Mouse (Mus musculus) monocyte, adult 5-6 weeks (primary cell): ENCODE measurements at regions not wholly inside any gene's neighbourhood (a gene's known extent, or its start where the extent isn't known, plus 50 kb on each side); places are given as distances from the start of the nearest gene placed in this dataset.

Source experiments
- ATAC-seq: fragments of 153-309, 156-312 bp; replicated peaks from 2 replicates; pipeline ENCODE4 v1.8.0; 2017; ENCODE audit warnings: mild to moderate bottlenecking; ENCODE audit not compliant: low TSS enrichment, insufficient number of reproducible peaks, severe bottlenecking, poor library complexity, low FRiP score

DNA sequence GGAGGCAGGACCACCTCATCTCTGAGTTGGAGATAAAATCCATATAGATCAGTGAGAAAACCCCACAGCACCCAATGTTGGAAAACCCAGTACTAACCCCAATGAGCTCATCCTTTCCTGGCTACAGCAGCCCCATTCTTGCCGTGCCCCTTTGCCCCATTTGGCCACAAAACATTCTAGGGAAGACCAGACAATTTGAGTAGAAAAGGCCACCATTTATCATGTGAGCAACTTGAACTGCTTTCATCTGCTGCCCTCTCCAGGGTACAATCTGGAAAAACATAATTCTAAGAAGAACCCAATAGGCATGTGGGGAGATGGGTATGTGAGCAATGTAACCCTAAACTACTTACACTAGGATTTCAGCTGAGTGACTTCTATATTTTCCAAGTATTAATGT, 274.7 kb downstream of the Tex13c3 start:
- no peak for ATAC-seq

DNA sequence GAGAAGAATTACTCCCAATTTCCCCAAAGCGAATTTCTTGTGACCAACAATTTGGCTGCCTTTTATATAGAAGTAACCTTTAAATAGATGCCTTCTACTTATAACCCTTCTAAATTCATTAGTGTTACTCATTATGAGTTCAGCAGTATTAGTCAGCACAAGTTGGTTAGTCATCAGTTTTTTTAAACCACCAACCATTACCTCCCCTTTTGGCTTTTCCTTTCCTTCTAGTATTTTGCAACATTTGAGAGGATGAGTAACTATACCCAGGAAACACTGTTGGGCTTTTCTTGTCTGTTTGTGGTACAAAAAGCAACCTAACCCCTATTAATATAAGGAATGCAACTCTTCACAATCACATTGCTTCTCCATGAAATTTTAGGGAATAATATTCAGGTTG, 278.6 kb downstream of the Tex13c3 start:
- ATAC-seq: no peak

DNA sequence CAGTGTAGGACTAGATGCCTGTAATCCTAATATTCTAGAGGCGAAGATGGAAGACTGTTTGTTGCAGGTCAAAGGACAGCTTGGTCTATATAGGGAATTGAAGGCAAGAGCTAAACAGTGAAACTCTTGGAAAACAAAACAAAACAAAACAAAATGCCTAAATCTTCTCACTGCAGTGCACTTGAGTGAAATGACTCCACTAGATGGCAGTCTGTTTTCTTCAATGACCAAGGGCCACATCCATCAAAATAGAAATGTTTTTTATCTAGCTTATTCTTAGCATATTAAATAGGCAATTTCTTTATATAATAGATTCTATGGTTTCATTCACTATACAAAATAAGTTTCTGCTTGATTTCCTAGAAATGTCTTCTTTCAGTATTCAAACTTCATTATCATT, 279.7 kb downstream of the Tex13c3 start:
- no peak for ATAC-seq

DNA sequence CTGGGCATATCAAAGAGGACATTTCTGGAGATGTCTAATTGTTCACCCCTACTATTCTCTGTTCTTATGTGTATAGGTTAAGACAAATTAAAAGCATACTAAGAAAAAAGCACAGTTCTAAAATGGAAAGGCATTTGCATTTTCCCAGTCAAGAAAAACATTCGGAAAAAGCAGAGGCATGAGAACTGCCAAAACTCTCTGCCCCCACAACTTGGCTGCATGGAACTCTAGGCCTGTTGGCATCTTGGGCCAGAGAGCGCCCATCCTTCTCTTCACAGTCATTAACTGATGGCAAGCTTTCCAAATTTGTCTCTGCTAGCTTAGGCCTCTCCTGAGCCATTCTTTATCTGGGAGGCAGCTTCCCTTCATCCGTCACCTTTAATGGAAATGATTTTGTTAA, 281.6 kb downstream of the Tex13c3 start:
- no peak for ATAC-seq

DNA sequence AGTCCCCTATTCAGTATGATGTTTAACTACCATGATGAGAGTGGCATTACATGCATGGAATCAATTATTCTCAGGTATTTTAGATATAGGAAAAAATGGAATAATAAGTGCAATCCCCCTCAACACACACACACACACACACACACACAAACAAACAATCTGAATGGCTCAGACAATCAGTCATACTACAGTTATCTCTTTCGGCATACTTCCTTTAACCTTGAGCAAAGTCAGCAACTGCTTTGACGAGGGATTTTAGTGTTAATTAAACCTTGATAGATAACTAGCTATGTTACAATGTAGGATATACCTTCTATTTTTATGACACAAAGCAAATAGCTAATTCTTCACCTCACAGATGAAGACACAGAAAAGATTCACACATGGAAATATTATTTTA, 312.1 kb downstream of the Tex13c3 start:
- no peak for ATAC-seq

DNA sequence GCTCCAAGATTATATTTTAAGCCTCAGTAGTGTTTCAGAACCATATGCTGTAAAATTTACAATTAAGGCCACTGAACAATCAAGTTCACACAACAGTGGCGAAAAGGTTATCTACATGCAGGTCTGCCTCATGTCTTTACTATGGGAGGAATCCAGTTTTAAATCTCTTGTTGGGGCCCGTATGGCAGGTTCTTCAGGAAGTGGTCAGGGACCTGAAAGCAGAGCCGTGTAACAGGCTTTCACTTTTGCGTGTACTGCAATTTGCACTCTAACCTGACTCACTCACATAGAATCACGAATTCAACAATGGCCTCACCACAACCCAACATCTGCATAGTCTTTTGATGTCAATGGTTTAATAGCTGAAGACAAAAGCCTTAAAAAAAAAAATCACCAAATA, 312.6 kb downstream of the Tex13c3 start:
- ATAC-seq: no peak

DNA sequence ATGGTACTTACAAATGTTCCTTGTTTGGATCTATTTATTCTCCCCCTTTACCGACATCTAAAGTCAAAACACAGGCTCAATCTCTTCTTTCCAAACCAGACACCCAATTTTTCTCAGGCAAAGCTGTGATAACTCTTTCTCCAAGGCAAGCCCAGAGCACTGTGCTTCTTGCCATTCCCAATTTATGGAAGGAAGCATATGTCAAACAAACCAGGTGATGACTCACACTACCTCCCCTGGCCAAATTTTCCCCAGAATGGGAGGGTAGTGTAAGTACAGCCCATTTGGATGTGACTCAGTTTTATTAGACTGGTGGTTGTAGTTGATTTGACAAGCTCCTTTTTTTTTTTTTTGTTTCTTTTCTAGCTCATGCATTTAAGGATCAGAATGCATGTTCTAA, 313.0 kb downstream of the Tex13c3 start:
- ATAC-seq: no peak

DNA sequence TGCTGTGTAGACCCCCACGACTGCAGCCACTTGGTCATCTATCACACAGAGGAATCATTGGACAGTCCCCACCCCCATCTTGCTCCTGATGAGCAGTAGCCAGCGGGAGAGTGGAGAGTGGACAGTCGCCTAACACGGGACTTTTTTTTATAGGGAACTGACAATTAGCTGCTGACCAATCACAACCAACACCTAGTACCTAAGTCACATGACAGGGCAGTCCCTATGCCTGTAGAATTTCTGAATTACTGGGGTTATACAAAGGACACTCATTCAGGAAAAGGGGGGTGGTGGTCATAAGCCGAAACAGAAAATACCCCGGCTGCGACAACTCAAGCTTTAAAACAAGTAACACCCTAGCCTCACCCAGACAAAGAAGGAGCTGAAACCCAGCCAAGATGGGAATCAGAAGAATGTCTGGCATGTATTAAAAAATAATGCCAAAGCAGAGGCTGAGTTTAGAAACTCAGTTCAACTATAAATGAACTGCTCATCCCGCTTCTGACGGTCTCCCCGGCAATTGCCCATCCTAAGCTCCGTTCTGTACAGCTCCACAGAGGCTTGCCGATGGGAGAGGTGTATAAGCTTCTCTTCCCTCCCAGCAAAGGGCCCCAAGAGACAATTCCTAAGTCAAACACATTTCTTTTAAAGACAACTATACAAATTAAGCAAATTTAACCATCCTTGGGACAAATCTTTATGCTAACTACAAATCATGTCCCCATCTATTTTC, 313.8 kb downstream of the Tex13c3 start:
- peak; percentile 66; the same call in 1 of the 2 replicates for ATAC-seq

DNA sequence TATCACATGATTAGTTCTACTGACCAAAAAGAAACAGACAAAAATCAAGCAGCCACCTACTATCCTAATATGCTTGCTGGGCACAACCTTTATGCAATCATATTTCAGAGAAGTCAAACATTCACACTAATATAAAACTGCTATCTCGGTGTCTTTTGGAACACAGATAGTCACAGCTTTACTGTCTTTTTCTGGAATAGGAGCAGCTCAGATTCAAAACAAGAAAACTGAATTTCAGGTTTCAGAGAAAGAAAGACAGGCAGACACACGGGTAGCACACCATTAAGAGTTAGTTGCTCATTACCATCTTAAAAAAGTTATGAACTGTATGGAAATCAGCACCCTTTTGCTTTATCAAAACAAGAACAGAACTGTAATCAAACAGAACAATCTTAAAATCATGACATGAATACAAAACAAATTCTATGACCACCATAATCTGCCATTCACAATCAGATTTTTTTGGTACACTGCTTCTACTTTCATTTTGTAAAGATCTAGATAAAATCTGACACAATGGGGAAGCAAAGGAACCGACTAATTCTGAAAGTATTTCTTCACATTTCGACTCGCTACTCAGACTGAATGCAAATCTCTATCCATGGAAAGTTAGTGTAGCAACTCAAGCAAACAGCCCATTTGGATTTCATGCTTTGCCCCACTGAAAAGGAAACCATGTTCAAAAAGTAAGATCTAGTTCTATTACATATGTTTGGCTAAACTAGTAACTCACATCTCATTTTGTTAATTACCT, 315.1 kb downstream of the Tex13c3 start:
- ATAC-seq: no peak

DNA sequence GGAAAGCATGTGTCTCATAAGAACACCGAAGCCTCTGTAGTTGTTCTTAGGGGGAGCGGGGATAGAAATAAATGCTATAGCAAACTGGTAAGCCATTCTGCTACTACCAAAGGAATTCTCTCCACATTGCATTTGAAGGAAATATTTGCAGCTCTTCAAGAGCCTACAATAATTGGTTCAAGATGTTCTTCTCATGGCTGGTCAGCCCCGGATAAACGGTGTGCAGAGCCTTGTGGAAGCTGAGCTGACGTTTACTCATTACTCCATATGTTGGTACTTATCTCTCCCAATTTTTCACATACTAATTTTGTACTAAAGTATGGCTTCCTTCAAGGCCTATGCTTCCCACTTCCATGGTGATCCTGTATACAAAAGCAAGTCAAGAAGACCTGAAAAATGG, 317.0 kb downstream of the Tex13c3 start:
- ATAC-seq: no peak

DNA sequence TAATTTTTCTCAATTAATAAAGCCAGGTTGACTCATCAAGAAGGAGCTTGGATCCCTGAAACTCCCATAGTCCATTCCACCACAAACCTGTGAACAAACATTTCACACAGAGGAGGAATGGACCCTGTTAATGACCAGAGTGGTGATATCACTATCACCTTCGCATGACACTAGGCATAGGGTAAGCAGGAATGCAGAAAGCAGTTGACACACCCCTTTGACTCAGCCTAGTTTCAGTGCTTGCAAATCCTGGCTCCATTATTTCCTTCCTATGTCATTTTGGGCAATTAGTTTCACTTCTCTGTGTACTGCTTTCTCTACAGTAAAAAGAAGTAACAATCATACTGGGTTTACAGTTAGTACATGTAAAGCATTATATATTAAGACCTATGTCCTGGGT, 318.2 kb downstream of the Tex13c3 start:
- ATAC-seq: no peak

DNA sequence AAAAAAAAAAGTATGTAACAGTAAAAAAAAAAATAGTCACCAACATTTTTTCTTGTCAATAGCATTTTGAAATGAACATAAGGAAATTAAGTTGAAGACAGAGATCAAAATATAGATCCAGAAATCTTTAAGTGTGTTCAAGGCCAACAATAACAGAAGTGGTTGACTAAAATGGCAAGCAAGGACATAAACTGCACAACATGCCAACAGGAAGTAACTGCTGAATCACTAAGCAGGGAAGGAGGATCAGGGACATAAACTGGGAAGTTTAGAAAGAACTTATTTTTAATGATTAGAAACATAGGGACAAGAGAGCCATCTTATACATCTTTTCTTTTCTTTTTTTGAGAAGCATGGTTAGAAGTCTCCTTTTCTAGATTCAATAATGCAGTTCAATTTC, 318.8 kb downstream of the Tex13c3 start:
- ATAC-seq: no peak

DNA sequence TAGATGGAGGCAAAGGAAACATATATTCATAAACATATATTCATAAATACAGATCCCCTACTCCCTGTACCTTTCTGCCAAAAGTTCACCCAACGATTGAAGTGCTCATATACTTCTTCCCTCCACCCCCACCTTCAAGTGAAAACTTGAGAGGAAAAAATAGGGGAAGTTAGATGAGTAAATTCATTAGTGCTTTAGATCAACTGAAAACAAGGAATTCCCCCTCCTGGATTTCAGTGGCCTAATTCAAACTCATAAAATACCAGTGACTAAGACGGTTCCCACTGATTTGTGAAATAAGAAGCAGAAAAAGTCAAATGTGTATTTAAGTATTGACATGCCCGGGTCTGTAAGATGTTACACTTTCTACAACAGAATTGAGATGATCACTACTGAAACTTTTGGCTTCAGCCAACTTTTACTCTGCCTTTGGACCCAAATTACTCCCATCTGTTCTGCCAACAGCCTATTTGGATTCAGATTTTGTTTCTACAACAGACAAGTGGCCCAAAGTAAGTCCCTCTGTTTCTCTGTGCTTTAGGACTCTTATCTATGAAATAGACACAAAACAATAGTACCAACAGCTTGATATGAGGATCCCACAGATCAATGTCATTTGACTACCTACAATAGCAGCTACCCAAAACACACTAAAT, 320.7 kb downstream of the Tex13c3 start:
- no peak for ATAC-seq

DNA sequence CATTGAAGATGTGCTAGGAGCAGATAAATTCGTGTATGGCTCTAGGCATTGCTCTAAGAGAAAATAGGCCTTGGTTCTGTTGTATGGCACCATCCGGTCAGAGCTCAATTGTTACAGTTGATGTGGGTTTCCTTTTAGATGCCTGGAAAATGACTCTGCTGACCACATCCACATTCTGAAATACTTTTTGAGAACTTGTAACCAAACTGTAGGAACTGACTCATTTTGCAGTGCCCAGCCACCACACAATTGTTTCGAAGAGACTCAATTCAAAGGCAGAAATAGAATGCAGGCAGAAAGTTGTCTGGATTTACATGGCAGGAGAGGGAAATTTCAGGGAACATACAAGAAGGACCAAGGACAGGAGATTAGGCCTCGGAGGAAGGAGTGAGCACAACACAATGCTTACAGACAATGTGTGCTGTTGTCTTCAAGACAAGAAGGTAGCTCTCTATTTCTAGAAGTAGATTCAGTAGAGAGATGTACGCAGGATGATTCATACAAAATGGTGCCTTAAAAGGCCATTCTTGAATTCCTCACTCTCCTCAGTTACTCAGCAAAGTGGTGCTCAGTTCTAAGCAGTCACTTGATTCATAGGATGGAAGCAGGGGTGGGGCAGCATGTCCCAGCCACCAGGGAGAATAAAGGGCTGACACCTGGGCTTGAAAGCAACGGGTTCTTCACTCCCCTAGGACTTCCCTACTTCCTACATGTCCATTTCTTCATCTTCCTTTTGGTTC, 323.5 kb downstream of the Tex13c3 start:
- ATAC-seq: peak; percentile 66

DNA sequence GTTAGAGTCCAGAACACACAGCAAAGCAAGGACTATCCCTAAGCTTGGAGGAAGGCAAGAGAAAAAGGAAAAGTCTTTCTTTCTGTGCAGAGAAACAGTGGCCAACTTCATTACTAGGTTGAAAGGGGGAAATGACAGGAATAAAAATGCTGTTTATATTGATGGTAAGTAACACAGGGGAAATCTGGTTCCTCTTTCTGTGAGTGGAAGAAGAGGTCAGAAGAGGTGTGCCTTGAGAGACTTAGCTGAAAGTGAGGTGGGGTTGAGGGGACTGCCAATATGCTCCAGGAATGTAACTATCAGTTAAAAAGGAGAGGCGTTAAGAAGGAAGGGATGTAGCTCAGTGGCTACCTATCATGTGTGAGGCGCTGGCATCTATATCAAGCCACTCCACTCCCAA, 327.5 kb downstream of the Tex13c3 start:
- no peak for ATAC-seq

DNA sequence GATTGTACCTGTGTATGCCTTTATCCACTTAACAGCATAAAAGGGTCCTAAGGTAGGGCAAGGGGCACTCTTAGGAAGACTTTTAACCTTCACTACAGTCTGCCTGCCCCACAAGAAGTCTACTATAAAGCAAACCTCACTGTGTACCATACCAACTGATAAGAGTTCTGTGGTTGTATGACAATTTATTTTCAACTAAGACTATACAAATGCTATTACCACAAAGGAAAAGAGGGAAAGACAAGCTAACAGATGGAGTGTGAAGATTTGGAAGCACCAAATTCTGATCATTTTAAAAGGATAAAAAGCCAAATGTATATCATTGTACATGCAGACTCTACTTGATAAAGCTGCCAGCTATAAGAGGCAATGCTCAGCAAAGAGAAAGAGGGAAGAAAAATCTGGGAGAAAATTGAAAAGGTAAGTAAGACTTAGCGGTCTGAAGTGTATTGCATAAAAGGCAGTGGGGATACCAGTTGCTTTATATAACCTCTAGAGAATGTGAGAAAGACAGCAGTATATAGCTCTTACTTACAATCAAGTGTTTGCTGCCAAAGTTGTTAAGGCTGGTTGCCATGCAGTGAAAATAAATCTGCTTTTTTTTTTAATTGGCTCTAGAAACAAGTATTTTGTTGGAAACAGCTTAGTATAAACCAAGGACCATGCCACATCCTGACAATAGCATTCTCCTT, 328.8 kb downstream of the Tex13c3 start:
- no peak for ATAC-seq

DNA sequence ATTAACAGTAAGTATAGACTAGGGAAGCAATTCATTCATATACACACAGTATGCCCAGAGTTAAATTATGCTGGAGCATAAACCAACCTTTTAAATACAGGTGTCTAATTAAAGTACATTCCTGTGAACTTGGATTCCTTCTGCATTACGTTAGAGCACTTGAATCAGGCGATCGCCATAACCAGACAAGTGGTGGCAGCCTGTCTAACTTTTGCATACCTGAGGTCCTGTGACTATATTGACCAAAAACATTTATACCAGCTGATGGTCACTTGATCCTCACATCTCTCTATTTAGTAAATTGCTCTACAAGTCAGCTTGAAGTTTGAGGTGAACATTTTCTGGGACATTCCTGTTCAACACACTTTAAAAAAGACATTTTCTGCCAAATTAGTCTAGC, 330.5 kb downstream of the Tex13c3 start:
- no peak for ATAC-seq

DNA sequence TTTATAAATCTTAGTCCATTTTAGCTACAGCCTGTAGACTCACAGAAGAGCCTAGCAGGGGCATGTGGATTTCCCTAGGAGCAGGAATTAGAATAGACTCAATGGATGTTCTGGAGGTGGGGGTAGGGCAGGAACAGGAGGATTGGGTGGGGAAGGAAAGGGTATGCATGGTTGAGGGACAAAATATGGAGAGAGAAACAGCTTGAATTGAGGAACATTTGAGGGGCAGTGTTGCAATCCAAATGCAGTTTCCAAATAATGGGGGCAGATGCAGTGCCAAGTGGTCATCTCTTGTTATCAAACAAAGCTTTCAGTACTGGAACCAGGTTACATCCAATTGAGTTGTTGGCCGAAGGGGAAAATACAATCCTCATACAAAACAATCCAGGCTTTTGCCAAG, 332.4 kb downstream of the Tex13c3 start:
- no peak for ATAC-seq

DNA sequence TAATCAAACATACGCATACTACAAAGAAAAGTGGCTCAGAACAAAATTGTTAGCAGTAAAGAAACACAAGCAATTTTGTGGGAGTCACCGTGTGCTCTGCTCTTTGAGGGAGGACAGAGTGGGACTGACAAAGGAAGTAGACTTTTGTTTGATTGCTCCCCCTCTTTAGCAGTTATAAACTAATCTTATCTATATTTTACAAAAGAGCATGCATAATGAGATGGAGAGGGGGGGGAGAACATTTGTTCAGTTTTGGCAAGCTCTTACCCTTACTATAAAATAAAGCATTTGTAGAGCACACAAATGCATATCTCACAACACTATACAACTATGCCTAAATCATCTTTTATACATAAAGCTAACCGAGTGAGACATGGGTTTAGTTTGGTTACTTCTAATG, 332.9 kb downstream of the Tex13c3 start:
- ATAC-seq: no peak
